Comparison of ENCODE assay signal across 18 mouse cellular contexts in the genomic region with DNA sequence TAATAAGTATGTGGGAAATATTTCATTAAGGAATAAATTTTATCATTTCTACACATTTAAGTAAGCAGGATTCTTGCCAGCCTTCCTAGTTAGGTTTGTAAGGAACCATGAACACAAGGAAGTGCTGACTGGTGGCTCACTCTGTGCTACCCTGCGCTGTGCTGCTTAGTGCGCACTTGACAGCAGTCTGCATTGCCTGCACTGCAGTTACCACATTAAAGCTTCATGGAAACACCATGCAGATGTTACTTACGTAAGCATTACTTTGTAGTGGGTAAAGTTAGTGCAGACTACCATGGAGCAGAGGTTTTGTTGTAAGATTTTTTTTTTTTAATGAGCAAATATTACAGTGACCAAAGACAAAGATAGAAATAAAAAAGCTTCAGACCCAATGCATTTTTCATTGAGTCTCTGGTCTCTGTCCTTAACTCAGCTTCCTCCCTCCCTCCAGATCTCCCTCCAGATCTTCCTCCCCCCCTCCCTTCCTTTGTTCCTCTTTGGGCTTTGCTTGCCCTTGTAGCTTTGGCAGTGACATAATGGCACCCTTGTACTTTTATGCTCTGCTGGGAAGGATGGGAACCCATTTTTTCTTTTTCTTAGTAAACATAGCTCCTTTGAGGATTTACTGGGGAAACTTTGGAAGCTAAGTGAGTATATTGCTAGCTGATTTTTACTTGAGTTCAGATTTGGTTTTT. TPM values are rescaled to one million over a fixed set of nuclear protein-coding genes. Genes with fewer than 3 reads are reported as not detected.
A peak's percentile ranks its signal among the peaks of the same experiment; 100 is the strongest.
DNase-seq lines count a peak whose midpoint lies in the region; ATAC-seq and TF ChIP-seq lines count a peak whose summit lies in the region.
"Had no signal": no experiment of that assay in that cellular context is flagged by ENCODE, and none has a peak within 500 bp of the region (broad histone marks: within the 10 kb centered on the region; RNA-seq: fewer than 3 reads in every experiment).

No protein-coding gene starts in this region.

- peak; percentile 92 for ATAC-seq in activated CD4-positive, CD25-positive, alpha-beta regulatory T cell, adult 4 months
- ATAC-seq in liver, postnatal 0 days = no peak
- no peak for ATAC-seq in erythroblast, adult 5-6 weeks (replicated peaks; ENCODE audit: low FRiP score, poor library complexity, severe bottlenecking)
- ATAC-seq in lung, postnatal 0 days = no peak
- ATAC-seq: liver, embryonic 12.5 days had no signal

- H3K4me1 ChIP-seq in liver, postnatal 0 days (ENCODE audit: insufficient read depth) = no peaks in the 10 kb centered on the region
- no peaks in the 10 kb centered on the region for H3K4me1 ChIP-seq in lung, postnatal 0 days (ENCODE audit: insufficient read depth, low read depth, low read length)
- H3K4me1 ChIP-seq: kidney, embryonic 15.5 days; limb, embryonic 10.5 days; liver, embryonic 12.5 days; midbrain, embryonic 10.5 days; neural tube, embryonic 12.5 days had no signal

- H3K9me3 ChIP-seq in liver, postnatal 0 days (ENCODE audit: low read length) = no peaks in the 10 kb centered on the region
- no peaks in the 10 kb centered on the region for H3K9me3 ChIP-seq in lung, postnatal 0 days (ENCODE audit: low read length)
- H3K9me3 ChIP-seq: heart, embryonic 12.5 days; kidney, embryonic 15.5 days; limb, embryonic 10.5 days; liver, embryonic 12.5 days; midbrain, embryonic 10.5 days; neural tube, embryonic 12.5 days had no signal

- TF ChIP-seq CTCF in liver, postnatal 0 days (IDR thresholded peaks at IDR 0.05; ENCODE audit: low read depth) = no peak
- no peak for TF ChIP-seq CTCF in lung, postnatal 0 days (IDR thresholded peaks at IDR 0.05)

- TF ChIP-seq EP300 in liver, postnatal 0 days (IDR thresholded peaks at IDR 0.05; ENCODE audit: low read depth) = no peak
- TF ChIP-seq EP300 in lung, postnatal 0 days (IDR thresholded peaks at IDR 0.05) = no peak

- 73% methylated on average over 3 of the region's 3 CpGs for WGBS in liver, postnatal 0 days (ENCODE audit: insufficient replicate concordance)
- 92% methylated on average over 3 of the region's 3 CpGs for WGBS in lung, postnatal 0 days

- no peak overlapping the region for H3K9ac ChIP-seq in liver, postnatal 0 days (replicated peaks)
- H3K9ac ChIP-seq in lung, postnatal 0 days (replicated peaks; ENCODE audit: low read depth) = no peak overlapping the region
- H3K9ac ChIP-seq: heart, embryonic 12.5 days; kidney, embryonic 15.5 days; liver, embryonic 12.5 days; neural tube, embryonic 12.5 days had no signal

- peaks cover 15% of the 10 kb centered on the region; the same call in 1 of the 2 replicates for H3K36me3 ChIP-seq in liver, postnatal 0 days (replicated peaks; ENCODE audit: insufficient read depth, low read length)
- H3K36me3 ChIP-seq in lung, postnatal 0 days (ENCODE audit: insufficient read depth, low read length) = peaks cover 4% of the 10 kb centered on the region; the same call in 1 of the 2 replicates

- no peak overlapping the region for H3K27ac ChIP-seq in liver, postnatal 0 days (ENCODE audit: low read depth)
- H3K27ac ChIP-seq in lung, postnatal 0 days (ENCODE audit: low read length) = no peak overlapping the region
- H3K27ac ChIP-seq: kidney, embryonic 15.5 days; limb, embryonic 10.5 days; liver, embryonic 12.5 days; midbrain, embryonic 10.5 days; neural tube, embryonic 12.5 days had no signal

- DNase-seq in retina, postnatal 1 day = peak; percentile 3
- no peak for DNase-seq in retina, embryonic 14.5 days (ENCODE audit: low spot score)
- peak; percentile 2 to 7 for DNase-seq in natural killer cell, adult 2 months (ENCODE audit: low spot score in 2 of 2)
- DNase-seq in thymus, postnatal 4 days = peak; percentile 60
- no peak for DNase-seq in liver, postnatal 0 days
- no peak for DNase-seq in lung, postnatal 0 days (ENCODE audit: low spot score)
- DNase-seq: adrenal gland, postnatal 10 days; cerebellum, postnatal 10 days; gastrocnemius, postnatal 36 days; heart, postnatal 36 days had no signal

- H3K4me2 ChIP-seq in liver, postnatal 0 days (ENCODE audit: low read depth, low read length) = no peak overlapping the region
- no peak overlapping the region for H3K4me2 ChIP-seq in lung, postnatal 0 days (replicated peaks; ENCODE audit: low read depth, low read length)
- H3K4me2 ChIP-seq: heart, embryonic 12.5 days; kidney, embryonic 15.5 days; liver, embryonic 12.5 days; neural tube, embryonic 12.5 days had no signal

- no peaks in the 10 kb centered on the region for H3K27me3 ChIP-seq in liver, postnatal 0 days (ENCODE audit: insufficient read depth, low read length)
- H3K27me3 ChIP-seq in lung, postnatal 0 days (replicated peaks; ENCODE audit: insufficient read depth, low read length) = no peaks in the 10 kb centered on the region
- H3K27me3 ChIP-seq: heart, embryonic 12.5 days; kidney, embryonic 15.5 days; liver, embryonic 12.5 days; neural tube, embryonic 12.5 days had no signal

- H3K4me3 ChIP-seq in liver, postnatal 0 days (ENCODE audit: low read depth, low read length) = no peak overlapping the region
- no peak overlapping the region for H3K4me3 ChIP-seq in lung, postnatal 0 days (ENCODE audit: low read depth, low read length)
- H3K4me3 ChIP-seq: heart, embryonic 12.5 days; kidney, embryonic 15.5 days; limb, embryonic 10.5 days; liver, embryonic 12.5 days; midbrain, embryonic 10.5 days; neural tube, embryonic 12.5 days had no signal

RNA-seq across cellular contexts. Expression of a gene that starts 43.0 kb away (rescaled TPM):
- polyA plus RNA-seq in activated CD4-positive, CD25-positive, alpha-beta regulatory T cell, adult 4 months (2017; shearing (Covaris generic)) = not detected
- polyA plus RNA-seq in liver, postnatal 0 days (2015; fragmentation: Nextera tagmentation; extraction: Ambion mirVana) = 0.05 and 0.09 TPM in 2 replicates
- total RNA-seq in erythroblast, adult 5-6 weeks (2015; ENCODE audit: low replicate concordance) = not detected in 2 replicates
- not detected in 2 replicates for total RNA-seq in erythroblast, adult 5-6 weeks (2017; ENCODE audit: low replicate concordance)
- 0.13 TPM in 1 of 2 replicates, not detected in the other for polyA plus RNA-seq in lung, postnatal 0 days (2015; fragmentation: Nextera tagmentation; extraction: Ambion mirVana)
- total RNA-seq: gastrocnemius, postnatal 36 days; heart, postnatal 36 days had no signal

Comparison
In these comparisons a context has a peak if more than half of its experiments do, and no peak if none do; other contexts are left out.
1. DNase-seq: peak in retina, postnatal 1 day (single experiment), natural killer cell, adult 2 months (2 of 2) and thymus, postnatal 4 days (single experiment); none in retina, embryonic 14.5 days (single experiment), liver, postnatal 0 days (single experiment) and lung, postnatal 0 days (single experiment).